Mouse (Mus musculus) cerebellum, postnatal 25 days (tissue): Measurements from ENCODE around the gene Commd7.

Source experiments
- DNase-seq, 2 experiments: peaks; one replicate each; pipeline ENCODE4 v3.0.0; 2021; ENCODE audit warnings: mixed read lengths in 2 of 2

Commd7 gene

DNA sequence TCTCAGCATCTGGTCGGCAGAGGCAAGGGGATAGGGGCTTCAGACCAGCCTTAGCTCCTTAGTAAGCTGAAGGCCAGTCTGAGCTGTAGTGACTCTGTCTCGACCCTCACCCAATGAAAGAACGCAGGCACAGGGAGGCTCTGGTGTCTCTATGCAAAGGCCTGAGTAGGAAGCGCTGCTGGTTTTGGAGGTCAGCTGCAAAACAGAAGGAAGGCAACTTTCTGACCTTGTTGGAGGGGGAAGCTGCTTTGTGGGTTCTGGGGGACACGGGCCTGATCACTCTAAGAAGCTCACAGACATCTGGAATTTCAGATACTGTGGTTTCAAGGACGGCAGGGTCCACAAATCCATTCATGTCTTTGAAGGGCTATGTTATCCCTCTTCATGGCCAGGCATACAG is 46.6 kb downstream of the Commd7 start:
- no peak for DNase-seq

GRCm38 (mm10) chr2:153584396-153584795 is 48.2 kb downstream of the Commd7 start:
- no peak for DNase-seq

DNA sequence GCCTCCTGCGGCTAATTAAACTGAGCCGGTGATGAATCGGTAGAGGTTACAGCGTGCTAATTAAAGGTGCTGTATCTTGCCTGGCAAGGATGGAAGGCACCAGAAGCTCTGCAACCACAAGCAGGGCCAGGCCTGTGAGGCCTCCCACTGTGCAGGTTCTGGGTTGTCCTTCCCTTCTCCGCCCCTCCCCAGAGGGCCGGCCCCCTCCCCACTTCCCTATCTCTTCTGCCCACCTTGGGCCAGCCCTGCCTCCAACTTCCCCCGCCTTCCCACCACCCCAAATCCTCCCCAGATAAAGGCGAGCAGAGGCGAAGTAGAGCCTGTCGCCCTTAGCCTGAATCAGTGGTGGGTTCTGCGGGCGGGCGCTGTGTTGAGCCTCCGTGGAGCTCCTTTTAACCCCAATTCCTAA is 48.9 kb downstream of the Commd7 start:
- DNase-seq = no peak

DNA sequence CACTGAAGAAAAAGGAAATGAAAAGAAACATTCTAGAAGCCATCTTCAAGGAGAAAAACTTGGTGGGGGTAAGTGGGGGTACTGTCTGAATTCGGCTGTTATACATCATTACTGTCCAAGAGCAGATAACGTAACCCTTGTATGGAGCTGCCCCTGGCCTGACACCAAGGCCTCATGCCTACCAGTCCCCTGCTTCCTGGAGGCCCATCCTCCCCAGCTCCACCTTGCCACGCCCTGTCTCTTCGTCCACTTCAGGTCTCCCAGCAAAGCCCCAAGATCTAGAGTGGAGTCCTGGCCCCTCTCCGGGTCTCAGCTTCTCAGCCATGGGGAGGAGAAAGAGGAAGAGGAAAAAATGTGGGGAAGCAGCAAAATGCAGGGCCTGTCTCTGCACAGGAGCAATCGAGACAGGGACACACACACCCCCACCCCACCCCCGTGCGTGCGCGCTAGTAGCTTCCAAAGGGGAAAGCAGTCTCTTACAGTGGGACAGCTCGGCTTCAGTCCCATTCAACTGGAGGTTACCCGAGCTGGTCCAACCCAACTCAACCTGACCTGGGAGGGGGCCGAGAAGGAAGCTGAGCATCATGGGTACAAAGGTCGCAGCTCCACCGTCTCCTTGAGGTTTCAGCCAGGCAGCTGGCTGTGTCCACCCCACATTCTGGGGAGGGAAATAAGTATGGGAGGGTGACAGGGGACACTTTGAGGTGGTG is 49.5 kb downstream of the Commd7 start:
- DNase-seq = no peak

- DNase-seq = no peak
These were observed 51.2 kb downstream of the Commd7 start for GRCm38 (mm10) chr2:153581416-153581815.

DNA sequence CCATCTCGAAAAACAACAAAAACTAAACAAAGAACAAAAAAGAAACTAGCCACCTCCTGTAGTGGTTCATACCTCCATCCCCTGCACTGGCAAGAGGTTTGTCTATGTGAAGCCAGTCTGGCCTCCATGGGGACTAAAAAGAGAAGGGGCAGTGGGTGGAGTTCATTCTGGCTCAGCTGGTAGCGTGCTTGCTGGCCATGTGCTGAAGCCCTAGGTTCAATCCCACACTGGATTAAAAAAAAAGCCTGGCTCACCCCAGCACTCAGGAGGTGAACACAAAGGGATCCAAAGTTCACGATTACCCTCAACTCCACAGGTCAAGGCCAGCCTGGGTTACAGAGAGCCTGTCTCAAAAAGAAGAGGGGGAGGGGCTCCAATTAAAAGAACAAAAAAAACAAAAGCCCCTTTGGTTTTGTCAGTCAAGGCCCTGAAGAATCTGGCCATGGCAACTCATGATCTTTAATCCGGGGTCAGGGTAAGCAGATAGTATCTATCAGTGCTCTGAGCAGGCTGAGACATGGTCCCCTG is 52.1 kb downstream of the Commd7 start:
- no peak for DNase-seq

DNA sequence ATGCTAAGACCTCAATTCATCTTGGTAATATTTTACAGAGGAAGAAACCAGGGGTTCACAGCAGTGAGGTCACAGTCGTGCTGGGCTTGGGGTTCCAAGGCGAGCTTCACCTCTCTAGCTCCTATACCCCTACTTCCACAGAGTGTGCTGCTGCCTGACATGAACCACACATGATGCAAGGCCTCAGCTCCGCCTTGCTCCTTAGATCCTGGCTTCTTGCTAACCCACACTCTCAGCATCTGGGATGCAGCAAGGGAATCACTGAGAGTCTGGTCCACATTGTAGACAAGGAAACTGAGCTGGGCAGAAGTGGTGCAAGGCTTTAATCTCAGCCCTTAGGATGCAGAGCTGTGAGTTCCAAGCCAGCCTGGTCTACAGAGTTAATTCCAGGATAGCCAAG is 52.5 kb downstream of the Commd7 start:
- DNase-seq = no peak

DNA sequence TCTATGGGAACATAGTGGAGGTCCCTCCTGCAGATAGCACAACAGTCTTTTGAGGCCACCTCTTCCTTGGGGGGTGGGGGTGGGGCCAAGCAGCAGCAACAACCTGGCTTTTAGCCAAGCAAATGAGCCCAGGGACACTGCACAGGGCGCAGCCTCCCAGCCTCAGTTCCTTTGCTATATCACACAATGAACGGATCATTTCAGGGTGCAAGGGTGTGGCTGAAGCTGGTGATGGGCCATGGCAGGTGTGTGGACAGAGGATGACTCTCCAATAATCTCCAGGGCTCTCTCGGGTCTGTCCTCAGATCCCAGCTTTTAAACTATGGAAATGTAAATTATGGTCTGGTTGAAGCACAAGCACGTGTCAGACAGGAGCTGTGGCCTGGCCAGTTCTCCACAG is 55.5 kb downstream of the Commd7 start:
- no peak for DNase-seq

GRCm38 (mm10) chr2:153576150-153576549 is 56.4 kb downstream of the Commd7 start:
- no peak for DNase-seq

DNA sequence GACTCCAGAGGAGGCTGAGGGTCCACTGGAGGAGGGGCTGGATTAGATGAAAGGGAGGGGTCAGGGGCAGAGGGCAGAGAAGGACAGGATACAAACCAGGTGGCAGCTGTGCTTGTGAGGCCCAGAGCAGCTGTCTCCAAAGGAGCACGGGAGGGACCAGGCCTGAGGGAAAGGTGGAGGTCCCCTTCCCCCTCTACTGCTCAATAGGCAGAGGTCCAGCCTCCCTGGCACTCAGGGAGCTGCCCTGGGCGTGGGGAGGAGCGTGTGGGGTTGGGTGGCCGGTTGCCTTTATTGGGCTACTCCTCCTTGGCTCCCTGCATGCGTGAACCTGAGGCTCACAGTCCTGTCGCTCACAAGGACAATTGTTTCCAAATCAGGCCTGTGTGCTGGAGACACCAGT is 57.0 kb downstream of the Commd7 start:
- DNase-seq = no peak

- DNase-seq = no peak
These were observed 59.5 kb downstream of the Commd7 start for GRCm38 (mm10) chr2:153573101-153573500.

GRCm38 (mm10) chr2:153568541-153568940 is 64.0 kb downstream of the Commd7 start:
- no peak for DNase-seq

DNA sequence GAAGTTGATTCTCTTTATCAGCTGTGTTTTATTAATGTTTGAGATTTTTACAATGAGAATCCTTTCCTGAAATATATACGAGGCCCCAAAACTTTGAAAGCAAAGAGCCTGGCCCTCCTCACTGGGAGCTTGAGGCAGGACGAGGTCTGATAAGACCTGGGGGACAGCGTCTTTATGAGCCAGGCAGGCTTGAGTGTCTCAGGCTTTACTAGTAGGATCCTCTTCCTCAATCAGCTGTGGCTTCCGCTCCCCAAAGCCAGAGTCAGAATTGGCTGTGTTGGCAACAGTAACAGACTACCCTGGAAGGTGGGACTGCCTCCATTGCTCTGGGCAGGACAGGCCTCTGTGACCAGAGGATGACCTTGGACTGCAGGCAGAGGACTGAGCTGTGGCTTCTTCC is 64.6 kb downstream of the Commd7 start:
- DNase-seq = no peak
